ENCODE assay signal across 9 mouse cellular contexts in genomic region chr1:36539186-36539585, GRCm38 (mm10). TPM values are rescaled to one million over a fixed set of nuclear protein-coding genes. Genes with fewer than 3 reads are reported as not detected.
DNase-seq lines count a peak whose midpoint lies in the region; ATAC-seq lines count a peak whose summit lies in the region.
"Had no signal": no experiment of that assay in that cellular context is flagged by ENCODE, and none has a peak within 500 bp of the region (broad histone marks: within the 10 kb centered on the region; RNA-seq: fewer than 3 reads in every experiment).

Gene Gm42417, minus strand, starts transcription at chr1:36539429.

- peaks cover 35% of the 10 kb centered on the region for H3K36me3 ChIP-seq in midbrain, embryonic 14.5 days (ENCODE audit: control insufficient read depth, insufficient read depth, low read length)
- peaks cover 16% of the 10 kb centered on the region for H3K36me3 ChIP-seq in midbrain, embryonic 16.5 days (ENCODE audit: control insufficient read depth, insufficient read depth, low read length)
- H3K36me3 ChIP-seq in heart, embryonic 15.5 days = peaks cover 27% of the 10 kb centered on the region
- peaks cover 10% of the 10 kb centered on the region for H3K36me3 ChIP-seq in liver, embryonic 11.5 days (ENCODE audit: control insufficient read depth, insufficient read depth, low read length)

- no peaks in the 10 kb centered on the region for H3K4me1 ChIP-seq in midbrain, embryonic 14.5 days (ENCODE audit: control insufficient read depth, insufficient read depth, low read length)
- H3K4me1 ChIP-seq in midbrain, embryonic 16.5 days (ENCODE audit: control insufficient read depth, insufficient read depth, low read length) = 0 out of 2 replicates have a peak, but pooled peaks cover 2% of the 10 kb centered on the region
- H3K4me1 ChIP-seq in heart, embryonic 15.5 days (replicated peaks) = peaks cover 48% of the 10 kb centered on the region
- no peaks in the 10 kb centered on the region for H3K4me1 ChIP-seq in liver, embryonic 11.5 days (replicated peaks; ENCODE audit: control insufficient read depth, insufficient read depth, low read length)

- no peak within 1 kb of the TSS for H3K9ac ChIP-seq in midbrain, embryonic 14.5 days (replicated peaks; ENCODE audit: low read length)
- no peak within 1 kb of the TSS for H3K9ac ChIP-seq in midbrain, embryonic 16.5 days (ENCODE audit: low read depth, low read length)
- no peak within 1 kb of the TSS for H3K9ac ChIP-seq in heart, embryonic 15.5 days
- H3K9ac ChIP-seq in liver, embryonic 11.5 days (ENCODE audit: low read depth, low read length) = no peak within 1 kb of the TSS

- H3K4me3 ChIP-seq in midbrain, embryonic 14.5 days (replicated peaks; ENCODE audit: low read depth, low read length) = no peak within 1 kb of the TSS
- H3K4me3 ChIP-seq in midbrain, embryonic 16.5 days (ENCODE audit: low read depth, low read length) = no peak within 1 kb of the TSS
- no peak within 1 kb of the TSS for H3K4me3 ChIP-seq in heart, embryonic 15.5 days
- H3K4me3 ChIP-seq in liver, embryonic 11.5 days (ENCODE audit: low read depth, low read length) = no peak within 1 kb of the TSS

- H3K27me3 ChIP-seq in midbrain, embryonic 14.5 days (ENCODE audit: control insufficient read depth, insufficient read depth, low read length) = no peaks in the 10 kb centered on the region
- no peaks in the 10 kb centered on the region for H3K27me3 ChIP-seq in midbrain, embryonic 16.5 days (ENCODE audit: control insufficient read depth, insufficient read depth, low read depth, low read length)
- no peaks in the 10 kb centered on the region for H3K27me3 ChIP-seq in heart, embryonic 15.5 days
- no peaks in the 10 kb centered on the region for H3K27me3 ChIP-seq in liver, embryonic 11.5 days (replicated peaks; ENCODE audit: control insufficient read depth, insufficient read depth, low read length)

- 65% methylated on average over 9 of the region's 9 CpGs for WGBS in midbrain, embryonic 14.5 days
- WGBS in midbrain, embryonic 16.5 days = 65% methylated on average over 9 of the region's 9 CpGs
- WGBS in heart, embryonic 15.5 days = 31% methylated on average over 9 of the region's 9 CpGs
- WGBS in liver, embryonic 11.5 days = 61% methylated on average over 9 of the region's 9 CpGs

- no peak within 1 kb of the TSS for H3K4me2 ChIP-seq in midbrain, embryonic 14.5 days (ENCODE audit: low read length)
- no peak within 1 kb of the TSS for H3K4me2 ChIP-seq in midbrain, embryonic 16.5 days (ENCODE audit: low read length)
- no peak within 1 kb of the TSS for H3K4me2 ChIP-seq in heart, embryonic 15.5 days
- no peak within 1 kb of the TSS for H3K4me2 ChIP-seq in liver, embryonic 11.5 days

- ATAC-seq in midbrain, embryonic 14.5 days (ENCODE audit: low FRiP score, low TSS enrichment) = peak; percentile 18; the same call in 1 of the 2 replicates
- ATAC-seq in midbrain, embryonic 16.5 days = no peak
- ATAC-seq in heart, embryonic 15.5 days (replicated peaks; ENCODE audit: insufficient number of reproducible peaks, insufficient read depth, low FRiP score, low read depth) = peak; percentile 82
- peak; percentile 73 for ATAC-seq in liver, embryonic 11.5 days (replicated peaks; ENCODE audit: low FRiP score)
- ATAC-seq: inflammation-experienced regulatory T-cells, adult 6 months had no signal

- H3K9me3 ChIP-seq in midbrain, embryonic 14.5 days (ENCODE audit: control insufficient read depth, low read length) = no peaks in the 10 kb centered on the region
- H3K9me3 ChIP-seq in midbrain, embryonic 16.5 days (replicated peaks; ENCODE audit: control insufficient read depth, low read length, poor library complexity, severe bottlenecking) = no peaks in the 10 kb centered on the region
- no peaks in the 10 kb centered on the region for H3K9me3 ChIP-seq in heart, embryonic 15.5 days (replicated peaks)
- no peaks in the 10 kb centered on the region for H3K9me3 ChIP-seq in liver, embryonic 11.5 days (ENCODE audit: control insufficient read depth, low read length)

- DNase-seq in midbrain, embryonic 14.5 days = no peak
- no peak for DNase-seq in liver, embryonic 11.5 days (ENCODE audit: low spot score)
- DNase-seq in testis, postnatal 14 days (ENCODE audit: low spot score) = peak; percentile 69
- no peak for DNase-seq in urinary bladder, postnatal 25 days (ENCODE audit: low spot score)
- no peak for DNase-seq in spleen, postnatal 14 days (ENCODE audit: low spot score in 2 of 2)
- DNase-seq in thymus, postnatal 10 days (ENCODE audit: low spot score in 2 of 2) = no peak

- no peak within 1 kb of the TSS for H3K27ac ChIP-seq in midbrain, embryonic 14.5 days (replicated peaks; ENCODE audit: low read depth, low read length)
- no peak within 1 kb of the TSS for H3K27ac ChIP-seq in midbrain, embryonic 16.5 days (ENCODE audit: low read length)
- H3K27ac ChIP-seq in heart, embryonic 15.5 days = peak within 1 kb of the TSS; percentile 89
- no peak within 1 kb of the TSS for H3K27ac ChIP-seq in liver, embryonic 11.5 days (ENCODE audit: low read depth, low read length)

RNA-seq across cellular contexts. Expression of gene Gm42417, which starts in this region (rescaled TPM):
- not detected in 2 replicates for polyA plus RNA-seq in midbrain, embryonic 14.5 days (2014; fragmentation: Nextera tagmentation; extraction: Ambion mirVana)
- polyA plus RNA-seq in midbrain, embryonic 16.5 days (2015; fragmentation: Nextera tagmentation; extraction: Ambion mirVana) = 0.20 and 0.75 TPM in 2 replicates
- polyA plus RNA-seq in heart, embryonic 15.5 days (2015; fragmentation: Nextera tagmentation; extraction: Ambion mirVana) = 0.22 TPM in 1 of 2 replicates, not detected in the other
- not detected in 2 replicates for polyA plus RNA-seq in liver, embryonic 11.5 days (2014; fragmentation: Nextera tagmentation; extraction: Ambion mirVana)

Comparison
In these comparisons a context has a peak if more than half of its experiments do, and no peak if none do; other contexts are left out.
1. Peak in ATAC-seq in midbrain, embryonic 14.5 days; RNA of the gene not detected or under 1 TPM.
2. Peak in ATAC-seq and H3K27ac ChIP-seq in heart, embryonic 15.5 days; RNA of the gene not detected or under 1 TPM.
3. Peak in ATAC-seq in liver, embryonic 11.5 days; RNA of the gene not detected or under 1 TPM.